Mouse (Mus musculus): Measurements from ENCODE around the gene Mettl7a2.

Gene Mettl7a2

DNA sequence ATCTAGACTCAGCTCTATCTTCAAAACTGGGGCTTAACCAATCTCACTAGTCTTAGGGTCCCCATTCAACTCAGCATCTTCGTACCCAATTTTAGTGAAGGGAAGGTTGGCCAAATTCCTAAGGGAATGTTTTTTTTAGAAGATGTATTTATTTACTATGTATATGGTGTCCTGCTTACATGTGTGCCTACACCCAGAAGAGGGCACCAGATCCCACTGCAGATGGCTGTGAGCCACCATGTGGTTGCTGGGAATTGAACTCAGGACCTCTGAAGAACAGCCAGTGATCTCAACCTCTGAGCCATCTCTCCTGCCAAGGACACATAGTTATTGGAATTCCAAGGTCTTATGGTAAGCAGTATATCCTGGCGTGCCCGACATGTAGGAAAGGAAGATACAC lies 42.6 kb downstream of the Mettl7a2 start:
- no peak for DNase-seq (ENCODE audit: low read depth, low spot score)

DNA sequence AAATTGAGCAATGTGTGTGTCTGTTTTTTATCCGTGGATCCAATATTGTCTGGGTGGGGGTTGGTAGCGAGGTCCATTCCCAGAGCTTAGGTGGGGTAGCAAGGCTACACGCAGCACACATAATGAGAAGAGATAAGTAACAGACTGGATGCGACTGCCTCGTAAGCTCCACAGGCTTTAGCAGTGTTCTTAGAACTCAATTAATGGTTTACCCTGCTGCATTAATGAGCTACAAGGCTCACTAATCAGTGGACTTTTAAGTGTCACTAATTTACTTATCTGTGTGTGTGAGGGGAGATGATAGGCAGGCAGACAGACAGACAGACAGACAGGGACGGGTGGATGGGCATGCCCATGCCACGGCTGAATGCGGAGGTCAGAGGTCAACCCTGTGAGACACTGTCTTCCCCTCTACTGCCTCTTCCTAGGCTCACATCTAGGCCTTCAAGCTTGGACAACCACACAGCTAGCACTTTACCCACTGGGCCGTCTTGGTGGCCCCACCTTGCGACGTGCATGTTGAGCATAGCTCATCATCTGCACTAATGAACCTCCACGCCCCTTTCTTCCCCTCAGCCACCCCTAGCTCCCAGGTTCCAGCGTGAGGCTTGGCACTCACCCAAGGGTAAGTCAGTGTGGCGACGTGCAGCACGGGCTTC lies 47.7 kb downstream of the Mettl7a2 start:
- DNase-seq (ENCODE audit: low read depth, low spot score), result no peak

DNA sequence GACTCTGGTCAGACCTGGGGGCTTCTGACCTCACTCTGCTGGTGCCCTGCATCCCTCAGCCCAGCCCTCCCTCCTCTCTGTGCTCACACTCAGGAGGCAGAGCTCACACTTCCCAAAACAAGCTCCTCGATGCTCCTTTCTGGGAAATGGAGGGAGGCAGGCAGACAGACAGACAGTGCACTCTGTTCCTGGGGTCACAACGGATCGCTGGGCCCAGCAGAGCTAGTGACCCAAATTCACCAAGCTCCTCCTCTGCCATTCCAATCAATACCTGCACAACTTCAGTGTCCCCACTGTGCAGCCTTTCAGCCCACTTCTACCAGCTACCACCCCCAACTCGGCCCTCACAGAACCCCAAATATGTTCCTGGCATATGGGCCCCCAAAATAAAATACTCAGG lies 48.8 kb downstream of the Mettl7a2 start:
- no peak for DNase-seq (ENCODE audit: low read depth, low spot score)

DNA sequence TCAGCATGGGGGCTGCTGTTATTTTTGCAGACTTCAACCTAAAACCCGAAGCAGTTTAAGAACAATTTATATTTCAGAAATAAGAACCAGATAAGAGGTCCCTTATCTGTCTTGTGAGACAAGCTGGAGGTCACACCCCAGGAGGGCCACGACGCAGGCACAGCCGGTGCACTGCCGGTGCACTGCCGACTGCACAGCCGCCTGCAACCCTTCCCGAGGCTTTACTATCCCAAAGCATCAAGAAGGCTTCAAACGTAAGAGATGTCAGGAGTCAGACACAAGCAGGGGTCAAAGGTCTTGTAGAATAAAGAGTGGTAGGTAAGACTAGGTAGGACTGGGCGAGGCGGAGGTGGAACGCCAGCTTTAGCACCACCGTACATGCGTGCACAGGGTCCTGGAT lies 49.3 kb downstream of the Mettl7a2 start:
- DNase-seq (ENCODE audit: low read depth, low spot score), result no peak

DNA sequence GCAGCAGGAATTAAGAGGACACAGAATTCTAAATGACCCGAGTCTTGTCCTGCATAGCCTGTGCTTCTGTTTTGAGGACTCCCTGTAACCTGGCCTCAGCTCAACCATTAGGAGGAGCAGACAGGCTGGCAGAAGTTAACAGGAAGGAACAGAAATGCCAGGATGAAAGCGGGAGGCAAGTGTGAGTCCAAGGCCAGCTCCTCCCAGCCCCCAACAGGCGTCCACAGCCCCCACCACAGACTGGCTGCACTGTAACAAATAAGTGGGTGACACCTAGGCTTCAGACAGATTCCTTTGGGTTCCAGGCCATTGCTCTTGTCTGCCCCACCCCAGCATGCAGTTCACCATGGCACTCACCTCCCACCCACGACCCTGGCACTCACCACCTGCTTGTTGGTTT lies 49.8 kb downstream of the Mettl7a2 start:
- no peak for DNase-seq (ENCODE audit: low read depth, low spot score)

DNA sequence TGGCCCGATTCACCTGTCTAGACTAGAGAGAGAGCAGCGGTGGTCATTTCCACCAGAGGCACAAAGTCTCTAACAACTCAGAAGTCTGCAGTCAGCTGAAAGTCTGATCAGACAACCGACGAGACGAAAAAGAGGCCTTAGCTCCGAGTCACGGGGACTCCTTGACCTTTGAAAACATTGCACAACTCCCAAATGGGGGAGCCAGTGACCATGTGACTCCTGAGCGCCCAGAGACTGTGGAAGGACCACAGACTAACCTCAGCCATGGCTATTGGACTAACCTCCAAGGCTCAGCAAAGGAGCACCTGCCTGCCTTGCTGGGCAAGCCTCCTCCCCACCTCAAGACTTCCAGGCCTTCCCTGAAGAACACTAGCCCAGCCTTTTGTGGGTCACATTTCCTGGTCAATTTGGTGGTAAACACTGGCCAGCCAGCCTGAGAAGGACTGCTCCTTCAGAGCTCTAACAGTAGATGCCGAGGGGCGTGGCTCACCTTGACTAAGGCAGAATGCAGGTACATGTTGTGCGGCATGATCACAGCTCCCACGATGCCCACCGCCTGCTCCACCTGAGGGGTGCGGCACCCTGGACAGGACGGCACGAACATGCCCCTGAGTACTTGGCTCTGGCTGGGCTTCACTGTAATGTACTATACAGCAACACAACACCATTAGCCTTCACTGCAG lies 50.5 kb downstream of the Mettl7a2 start:
- no peak for DNase-seq (ENCODE audit: low read depth, low spot score)

DNA sequence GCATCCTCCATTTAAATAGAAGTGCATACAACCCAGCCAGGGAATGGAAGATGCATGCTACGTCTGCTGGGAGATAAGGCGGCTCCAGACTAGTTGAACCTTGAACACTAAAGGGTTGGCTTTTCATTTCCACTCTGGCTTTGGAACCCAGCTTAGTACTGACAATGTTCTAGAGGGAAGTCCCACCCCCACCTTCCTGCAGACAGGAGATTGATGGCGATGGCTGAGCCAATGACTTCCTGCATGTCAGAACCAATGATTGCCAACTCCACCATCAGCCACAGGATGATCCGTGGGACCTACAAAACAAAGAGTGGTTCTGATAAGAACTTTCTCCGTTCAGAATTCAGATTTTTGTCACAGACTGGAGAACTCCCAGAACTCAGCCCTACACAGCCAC lies 53.1 kb downstream of the Mettl7a2 start:
- no peak for DNase-seq (ENCODE audit: low read depth, low spot score)

DNA sequence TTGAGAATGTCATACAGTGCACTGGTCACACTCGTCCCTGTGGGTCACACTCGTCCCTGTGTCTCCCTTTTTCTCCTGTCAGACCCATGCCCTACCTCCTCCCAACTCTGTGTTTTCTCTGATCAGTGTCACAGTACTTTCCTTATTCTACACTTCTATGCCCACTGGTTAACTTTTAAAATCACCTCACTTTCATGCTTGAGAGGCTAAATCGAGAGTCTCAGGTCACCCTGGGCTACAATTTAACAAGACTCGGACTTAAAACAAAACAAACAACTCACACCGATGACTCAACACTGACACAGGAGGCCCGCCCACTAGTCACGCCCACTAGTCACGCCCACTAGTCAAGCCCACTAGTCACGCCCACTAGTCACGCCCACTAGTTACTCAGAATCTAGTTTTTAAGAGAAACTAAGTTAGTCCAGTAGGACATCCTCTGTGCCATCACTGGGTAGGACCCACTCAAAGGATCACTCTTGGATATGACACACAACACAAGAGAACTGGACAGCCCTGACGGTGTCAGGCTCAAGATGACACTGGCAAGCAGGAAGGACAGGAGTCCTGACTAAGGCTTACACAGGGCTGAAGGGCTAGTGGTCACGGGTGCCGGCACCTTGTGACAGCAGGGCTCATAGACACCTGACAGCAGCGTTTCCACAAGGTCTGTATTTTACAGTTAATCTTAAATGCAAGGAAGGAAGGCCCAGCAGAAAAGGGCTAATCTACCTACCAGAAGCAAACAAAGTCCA lies 58.1 kb downstream of the Mettl7a2 start:
- no peak for DNase-seq (ENCODE audit: low read depth, low spot score)

All from brain, embryonic 18.5 days (tissue).